Mouse (Mus musculus): ENCODE data around the gene Tymp. TPM values are rescaled to one million over a fixed set of nuclear protein-coding genes. Genes with fewer than 3 reads are reported as not detected.

Gene Tymp
- polyA plus RNA-seq, 1 experiment from 2014 or later = 3.0 TPM

GRCm38 (mm10) chr15:89350447-89350846, 26.4 kb downstream of the Tymp start:
- Histone ChIP-seq H3K27me3 (ENCODE audit: control insufficient read depth, insufficient read depth, low read length) (no peaks in the 10 kb centered on the region), H3K4me3 (replicated peaks; ENCODE audit: low read length) (no peak overlapping the region), H3K27ac (no peak overlapping the region), H3K9me3 (ENCODE audit: control insufficient read depth, low read length) (no peaks in the 10 kb centered on the region), H3K4me1 (replicated peaks; ENCODE audit: control insufficient read depth, insufficient read depth, low read length) (peaks cover 8% of the 10 kb centered on the region), H3K9ac (no peak overlapping the region), H3K4me2 (replicated peaks) (no peak overlapping the region), H3K36me3 (replicated peaks; ENCODE audit: control insufficient read depth, insufficient read depth) (peaks cover 38% of the 10 kb centered on the region)
- DNase-seq (ENCODE audit: low spot score) (no peak), ATAC-seq (ENCODE audit: low FRiP score) (no peak)
- WGBS = 95% methylated on average over 5 of the region's 5 CpGs

- no peaks in the 10 kb centered on the region for H3K27me3 ChIP-seq (ENCODE audit: control insufficient read depth, insufficient read depth, low read length)
- no peak overlapping the region for H3K9ac ChIP-seq
- H3K4me2 ChIP-seq (replicated peaks) = no peak overlapping the region
- no peak for DNase-seq (ENCODE audit: low spot score)
- 92% methylated on average over 3 of the region's 3 CpGs for WGBS
- H3K27ac ChIP-seq = no peak overlapping the region
- no peak overlapping the region for H3K4me3 ChIP-seq (replicated peaks; ENCODE audit: low read length)
- H3K4me1 ChIP-seq (replicated peaks; ENCODE audit: control insufficient read depth, insufficient read depth, low read length) = no peaks in the 10 kb centered on the region
- H3K36me3 ChIP-seq (replicated peaks; ENCODE audit: control insufficient read depth, insufficient read depth) = no peaks in the 10 kb centered on the region
- ATAC-seq (ENCODE audit: low FRiP score) = no peak
- no peaks in the 10 kb centered on the region for H3K9me3 ChIP-seq (ENCODE audit: control insufficient read depth, low read length)
Observed at GRCm38 (mm10) chr15:89343325-89343724, 33.5 kb downstream of the Tymp start.

GRCm38 (mm10) chr15:89341678-89342077, 35.2 kb downstream of the Tymp start:
- Histone ChIP-seq H3K4me1 (replicated peaks; ENCODE audit: control insufficient read depth, insufficient read depth, low read length) (no peaks in the 10 kb centered on the region), H3K4me2 (replicated peaks) (no peak overlapping the region), H3K4me3 (replicated peaks; ENCODE audit: low read length) (no peak overlapping the region), H3K9me3 (ENCODE audit: control insufficient read depth, low read length) (no peaks in the 10 kb centered on the region), H3K27me3 (ENCODE audit: control insufficient read depth, insufficient read depth, low read length) (no peaks in the 10 kb centered on the region), H3K27ac (no peak overlapping the region), H3K36me3 (replicated peaks; ENCODE audit: control insufficient read depth, insufficient read depth) (no peaks in the 10 kb centered on the region), H3K9ac (no peak overlapping the region)
- ATAC-seq (ENCODE audit: low FRiP score) (no peak), DNase-seq (ENCODE audit: low spot score) (no peak)
- WGBS = 25% methylated on average over 1 of the region's 1 CpGs

- no peaks in the 10 kb centered on the region for H3K27me3 ChIP-seq (ENCODE audit: control insufficient read depth, insufficient read depth, low read length)
- 84% methylated on average over 3 of the region's 3 CpGs for WGBS
- H3K4me3 ChIP-seq (replicated peaks; ENCODE audit: low read length) = no peak overlapping the region
- no peak overlapping the region for H3K9ac ChIP-seq
- no peak overlapping the region for H3K27ac ChIP-seq
- H3K36me3 ChIP-seq (replicated peaks; ENCODE audit: control insufficient read depth, insufficient read depth) = no peaks in the 10 kb centered on the region
- H3K9me3 ChIP-seq (ENCODE audit: control insufficient read depth, low read length) = no peaks in the 10 kb centered on the region
- ATAC-seq (ENCODE audit: low FRiP score) (no peak), DNase-seq (ENCODE audit: low spot score) (no peak)
- no peak overlapping the region for H3K4me2 ChIP-seq (replicated peaks)
- H3K4me1 ChIP-seq (replicated peaks; ENCODE audit: control insufficient read depth, insufficient read depth, low read length) = no peaks in the 10 kb centered on the region
Observed at GRCm38 (mm10) chr15:89340136-89340535, 36.7 kb downstream of the Tymp start.

GRCm38 (mm10) chr15:89339696-89340095, 37.1 kb downstream of the Tymp start:
- WGBS = 85% methylated on average over 2 of the region's 2 CpGs

GRCm38 (mm10) chr15:89336422-89336821, 40.4 kb downstream of the Tymp start:
- H3K36me3 ChIP-seq (replicated peaks; ENCODE audit: control insufficient read depth, insufficient read depth) = no peaks in the 10 kb centered on the region
- ATAC-seq (ENCODE audit: low FRiP score) (no peak), DNase-seq (ENCODE audit: low spot score) (no peak)
- no peaks in the 10 kb centered on the region for H3K9me3 ChIP-seq (ENCODE audit: control insufficient read depth, low read length)
- 88% methylated on average over 14 of the region's 14 CpGs for WGBS
- no peak overlapping the region for H3K9ac ChIP-seq
- no peaks in the 10 kb centered on the region for H3K4me1 ChIP-seq (replicated peaks; ENCODE audit: control insufficient read depth, insufficient read depth, low read length)
- H3K4me2 ChIP-seq (replicated peaks) = no peak overlapping the region
- no peak overlapping the region for H3K4me3 ChIP-seq (replicated peaks; ENCODE audit: low read length)
- no peak overlapping the region for H3K27ac ChIP-seq
- no peaks in the 10 kb centered on the region for H3K27me3 ChIP-seq (ENCODE audit: control insufficient read depth, insufficient read depth, low read length)

More at GRCm38 (mm10) chr15:89339696-89340095, 37.1 kb downstream of the Tymp start:
- Histone ChIP-seq H3K36me3 (replicated peaks; ENCODE audit: control insufficient read depth, insufficient read depth) (no peaks in the 10 kb centered on the region), H3K27ac (no peak overlapping the region), H3K4me2 (replicated peaks) (no peak overlapping the region), H3K27me3 (ENCODE audit: control insufficient read depth, insufficient read depth, low read length) (no peaks in the 10 kb centered on the region), H3K9ac (no peak overlapping the region), H3K9me3 (ENCODE audit: control insufficient read depth, low read length) (no peaks in the 10 kb centered on the region), H3K4me1 (replicated peaks; ENCODE audit: control insufficient read depth, insufficient read depth, low read length) (no peaks in the 10 kb centered on the region), H3K4me3 (replicated peaks; ENCODE audit: low read length) (no peak overlapping the region)
- DNase-seq (ENCODE audit: low spot score) (no peak), ATAC-seq (ENCODE audit: low FRiP score) (no peak)

- 83% methylated on average over 17 of the region's 17 CpGs for WGBS
- no peak for DNase-seq (ENCODE audit: low spot score)
Observed at GRCm38 (mm10) chr15:89334774-89335537, 41.9 kb downstream of the Tymp start.

GRCm38 (mm10) chr15:89334271-89334670, 42.6 kb downstream of the Tymp start, which contains the start of gene Miox:
Miox (plus strand) TSS chr15:89334398.
- whole genome bisulfite sequencing = 90% methylated on average over 7 of the region's 7 CpGs
- Histone ChIP-seq H3K27me3 (ENCODE audit: control insufficient read depth, insufficient read depth, low read length) (no peaks in the 10 kb centered on the region), H3K4me2 (replicated peaks) (no peak within 1 kb of the TSS), H3K27ac (no peak within 1 kb of the TSS), H3K4me3 (replicated peaks; ENCODE audit: low read length) (no peak within 1 kb of the TSS), H3K4me1 (replicated peaks; ENCODE audit: control insufficient read depth, insufficient read depth, low read length) (no peaks in the 10 kb centered on the region), H3K9ac (no peak within 1 kb of the TSS), H3K9me3 (ENCODE audit: control insufficient read depth, low read length) (no peaks in the 10 kb centered on the region), H3K36me3 (replicated peaks; ENCODE audit: control insufficient read depth, insufficient read depth) (no peaks in the 10 kb centered on the region)
- ATAC-seq (ENCODE audit: low FRiP score) (no peak), DNase-seq (ENCODE audit: low spot score) (no peak)

More at GRCm38 (mm10) chr15:89334774-89335537, 41.9 kb downstream of the Tymp start:
- Histone ChIP-seq H3K27ac (no peak overlapping the region), H3K36me3 (replicated peaks; ENCODE audit: control insufficient read depth, insufficient read depth) (no peaks in the 10 kb centered on the region), H3K4me3 (replicated peaks; ENCODE audit: low read length) (no peak overlapping the region), H3K4me1 (replicated peaks; ENCODE audit: control insufficient read depth, insufficient read depth, low read length) (no peaks in the 10 kb centered on the region), H3K4me2 (replicated peaks) (no peak overlapping the region), H3K9ac (no peak overlapping the region), H3K9me3 (ENCODE audit: control insufficient read depth, low read length) (no peaks in the 10 kb centered on the region), H3K27me3 (ENCODE audit: control insufficient read depth, insufficient read depth, low read length) (no peaks in the 10 kb centered on the region)
- no peak for ATAC-seq (ENCODE audit: low FRiP score)

- H3K4me2 ChIP-seq (replicated peaks) = no peak overlapping the region
- no peak overlapping the region for H3K4me3 ChIP-seq (replicated peaks; ENCODE audit: low read length)
- WGBS = 65% methylated on average over 5 of the region's 5 CpGs
- no peaks in the 10 kb centered on the region for H3K4me1 ChIP-seq (replicated peaks; ENCODE audit: control insufficient read depth, insufficient read depth, low read length)
- ATAC-seq (ENCODE audit: low FRiP score) = no peak
- DNase-seq (ENCODE audit: low spot score) = no peak
- no peaks in the 10 kb centered on the region for H3K9me3 ChIP-seq (ENCODE audit: control insufficient read depth, low read length)
- H3K36me3 ChIP-seq (replicated peaks; ENCODE audit: control insufficient read depth, insufficient read depth) = no peaks in the 10 kb centered on the region
- no peak overlapping the region for H3K27ac ChIP-seq
- no peak overlapping the region for H3K9ac ChIP-seq
- peaks cover 10% of the 10 kb centered on the region for H3K27me3 ChIP-seq (ENCODE audit: control insufficient read depth, insufficient read depth, low read length)
Observed at GRCm38 (mm10) chr15:89326441-89326840, 50.4 kb downstream of the Tymp start.

All from hindbrain, embryonic 14.5 days (tissue).